Mouse (Mus musculus): ENCODE measurements at regions not wholly inside any gene's neighbourhood (a gene's known extent, or its start where the extent isn't known, plus 50 kb on each side); places are given as distances from the start of the nearest gene placed in this dataset.
A peak's percentile ranks its signal among the peaks of the same experiment; 100 is the strongest.

DNA sequence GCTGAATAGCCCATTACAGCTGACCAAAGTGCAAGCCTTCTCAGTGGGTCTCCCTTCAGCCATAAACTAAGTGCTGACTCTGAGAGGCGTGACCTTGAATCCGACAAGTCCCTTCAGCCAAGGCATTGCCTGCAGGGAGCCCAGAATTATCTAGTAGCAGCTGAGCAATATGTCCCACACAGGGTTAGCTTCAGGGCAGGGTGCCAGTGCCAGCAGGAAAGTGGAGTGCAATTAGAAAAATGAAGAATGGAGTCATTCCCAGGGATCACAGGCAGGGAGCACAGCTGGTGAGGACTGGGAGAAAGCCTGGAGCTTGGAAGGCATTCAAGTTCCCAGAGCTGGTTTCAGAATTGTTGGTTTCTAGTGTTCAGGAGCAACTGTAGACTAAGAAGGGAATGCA, 135.3 kb upstream of the Gm4737 start:
- no peak overlapping the region for H3K27ac ChIP-seq (ENCODE audit: low read length)
- TF ChIP-seq CTCF (IDR thresholded peaks at IDR 0.05) (no peak), EP300 (IDR thresholded peaks at IDR 0.05) (no peak)
- H3K4me1 ChIP-seq (ENCODE audit: insufficient read depth, low read depth, low read length) = no peaks in the 10 kb centered on the region
- no peaks in the 10 kb centered on the region for H3K27me3 ChIP-seq (replicated peaks; ENCODE audit: insufficient read depth, low read length)
- no peaks in the 10 kb centered on the region for H3K36me3 ChIP-seq (ENCODE audit: insufficient read depth, low read length)
- H3K9ac ChIP-seq (replicated peaks; ENCODE audit: low read depth) = no peak overlapping the region
- 51% methylated on average over 2 of the region's 2 CpGs for WGBS
- no peak overlapping the region for H3K4me2 ChIP-seq (replicated peaks; ENCODE audit: low read depth, low read length)
- H3K9me3 ChIP-seq (ENCODE audit: low read length) = no peaks in the 10 kb centered on the region
- DNase-seq (ENCODE audit: low spot score) = peak; percentile 26
- no peak overlapping the region for H3K4me3 ChIP-seq (ENCODE audit: low read depth, low read length)
- ATAC-seq = peak; percentile 23; the same call in 1 of the 2 replicates

DNA sequence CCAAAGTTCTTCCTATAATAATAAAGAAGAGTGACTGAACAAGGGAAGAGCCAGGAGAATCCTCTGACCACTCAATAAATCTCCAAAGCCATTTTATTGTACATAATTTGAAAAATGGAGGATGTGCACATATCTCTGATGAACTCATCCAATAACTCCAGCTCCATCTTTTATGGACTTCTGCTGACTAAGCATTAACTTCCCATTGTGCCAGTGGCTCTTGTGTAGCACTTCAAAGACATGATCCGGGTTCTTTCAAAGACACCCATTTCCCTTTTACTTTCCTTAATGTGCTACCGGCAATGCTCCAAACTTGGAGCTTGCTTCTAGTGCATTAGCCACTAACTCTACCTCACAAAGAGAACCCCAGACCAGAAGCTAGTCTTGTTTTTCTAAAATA, 112.7 kb upstream of the Gm4737 start:
- 81% methylated on average over 2 of the region's 2 CpGs for WGBS
- Histone ChIP-seq H3K9me3 (ENCODE audit: low read length) (no peaks in the 10 kb centered on the region), H3K4me2 (replicated peaks; ENCODE audit: low read depth, low read length) (no peak overlapping the region)

DNA sequence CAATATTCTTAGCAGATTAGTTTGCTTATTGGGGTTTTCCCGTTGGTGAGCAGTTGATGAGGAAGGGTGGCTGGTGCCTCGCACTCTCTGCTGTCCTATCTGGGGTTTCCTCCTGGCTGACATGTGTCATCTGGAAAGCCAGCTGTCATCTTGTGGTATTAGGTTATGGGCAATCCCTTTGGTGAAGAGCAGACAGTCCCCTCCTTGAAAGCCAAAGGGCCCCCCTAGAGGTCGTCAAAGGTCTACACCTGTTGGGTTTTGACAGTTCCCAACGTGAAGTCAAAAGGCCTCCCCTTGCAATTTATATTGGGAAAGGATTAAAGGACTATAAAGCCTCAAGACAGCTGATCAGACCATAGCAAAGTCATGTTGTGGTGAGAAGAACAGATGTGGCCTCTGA, 96.8 kb upstream of the Gm4737 start:
- ATAC-seq (no peak), DNase-seq (ENCODE audit: low spot score) (no peak)
- Histone ChIP-seq H3K27ac (ENCODE audit: low read length) (no peak overlapping the region), H3K36me3 (ENCODE audit: insufficient read depth, low read length) (no peaks in the 10 kb centered on the region), H3K4me3 (ENCODE audit: low read depth, low read length) (no peak overlapping the region), H3K9me3 (ENCODE audit: low read length) (no peaks in the 10 kb centered on the region), H3K4me1 (ENCODE audit: insufficient read depth, low read depth, low read length) (no peaks in the 10 kb centered on the region), H3K4me2 (replicated peaks; ENCODE audit: low read depth, low read length) (no peak overlapping the region), H3K9ac (replicated peaks; ENCODE audit: low read depth) (no peak overlapping the region), H3K27me3 (replicated peaks; ENCODE audit: insufficient read depth, low read length) (no peaks in the 10 kb centered on the region)
- no peak for TF ChIP-seq EP300 (IDR thresholded peaks at IDR 0.05)
- TF ChIP-seq CTCF (IDR thresholded peaks at IDR 0.05) = no peak
- WGBS = 73% methylated on average over 4 of the region's 4 CpGs

More for the DNA sequence above, 112.7 kb upstream of the Gm4737 start:
- Histone ChIP-seq H3K27ac (ENCODE audit: low read length) (no peak overlapping the region), H3K4me3 (ENCODE audit: low read depth, low read length) (no peak overlapping the region), H3K27me3 (replicated peaks; ENCODE audit: insufficient read depth, low read length) (no peaks in the 10 kb centered on the region), H3K9ac (replicated peaks; ENCODE audit: low read depth) (no peak overlapping the region), H3K36me3 (ENCODE audit: insufficient read depth, low read length) (no peaks in the 10 kb centered on the region), H3K4me1 (ENCODE audit: insufficient read depth, low read depth, low read length) (no peaks in the 10 kb centered on the region)
- TF ChIP-seq CTCF (IDR thresholded peaks at IDR 0.05) = no peak
- TF ChIP-seq EP300 (IDR thresholded peaks at IDR 0.05) = no peak
- DNase-seq (ENCODE audit: low spot score) = no peak
- ATAC-seq = no peak

DNA sequence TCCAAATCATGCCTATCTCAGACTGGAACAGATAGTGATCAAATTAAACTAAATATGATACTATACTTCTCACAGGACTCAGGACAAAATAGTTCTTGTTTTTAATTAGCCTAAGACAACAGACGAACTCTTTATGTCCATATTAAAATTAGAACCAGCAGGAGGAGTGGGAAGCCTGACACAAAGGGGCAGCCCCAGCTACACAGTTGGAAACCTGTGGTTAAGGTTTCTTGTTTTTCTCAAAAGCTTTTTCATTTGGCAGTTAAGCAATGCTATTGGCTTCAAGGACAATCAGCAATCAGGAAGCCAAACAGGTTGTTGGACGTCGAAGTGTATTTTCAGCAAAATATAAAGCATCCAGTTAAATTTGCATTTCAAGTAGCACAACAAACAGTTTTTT, 96.1 kb upstream of the Gm4737 start:
- no peak for TF ChIP-seq CTCF (IDR thresholded peaks at IDR 0.05)
- TF ChIP-seq EP300 (IDR thresholded peaks at IDR 0.05) = no peak
- ATAC-seq (no peak), DNase-seq (ENCODE audit: low spot score) (no peak)
- Histone ChIP-seq H3K36me3 (ENCODE audit: insufficient read depth, low read length) (no peaks in the 10 kb centered on the region), H3K4me3 (ENCODE audit: low read depth, low read length) (no peak overlapping the region), H3K4me2 (replicated peaks; ENCODE audit: low read depth, low read length) (no peak overlapping the region), H3K9me3 (ENCODE audit: low read length) (no peaks in the 10 kb centered on the region), H3K4me1 (ENCODE audit: insufficient read depth, low read depth, low read length) (no peaks in the 10 kb centered on the region), H3K27ac (ENCODE audit: low read length) (no peak overlapping the region), H3K9ac (replicated peaks; ENCODE audit: low read depth) (no peak overlapping the region), H3K27me3 (replicated peaks; ENCODE audit: insufficient read depth, low read length) (no peaks in the 10 kb centered on the region)
- WGBS = 73% methylated on average over 3 of the region's 3 CpGs

DNA sequence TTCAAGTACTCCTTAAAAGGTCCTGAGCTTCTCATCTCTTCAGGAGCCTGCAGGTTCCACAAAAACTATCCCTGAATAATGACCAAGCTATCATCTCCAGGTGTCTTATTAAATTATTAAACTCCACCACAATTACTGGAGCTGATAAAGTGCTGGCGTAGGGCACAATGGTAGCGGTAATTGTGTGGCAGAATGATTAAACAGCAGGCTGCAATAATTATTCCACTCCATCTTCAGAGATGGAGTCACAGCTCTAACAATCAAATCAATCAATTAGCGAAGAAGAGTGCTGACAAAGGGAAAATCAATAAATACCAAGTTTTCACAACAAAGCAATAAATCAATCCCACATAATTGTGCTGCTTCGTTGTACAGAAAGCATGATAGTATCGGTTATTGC, 90.7 kb upstream of the Gm4737 start:
- H3K9me3 ChIP-seq (ENCODE audit: low read length) = no peaks in the 10 kb centered on the region
- no peaks in the 10 kb centered on the region for H3K36me3 ChIP-seq (ENCODE audit: insufficient read depth, low read length)
- TF ChIP-seq EP300 (IDR thresholded peaks at IDR 0.05) (no peak), CTCF (IDR thresholded peaks at IDR 0.05) (no peak)
- no peak overlapping the region for H3K4me3 ChIP-seq (ENCODE audit: low read depth, low read length)
- H3K27me3 ChIP-seq (replicated peaks; ENCODE audit: insufficient read depth, low read length) = no peaks in the 10 kb centered on the region
- ATAC-seq = no peak
- no peak overlapping the region for H3K9ac ChIP-seq (replicated peaks; ENCODE audit: low read depth)
- DNase-seq (ENCODE audit: low spot score) = no peak
- H3K27ac ChIP-seq (ENCODE audit: low read length) = no peak overlapping the region
- no peak overlapping the region for H3K4me2 ChIP-seq (replicated peaks; ENCODE audit: low read depth, low read length)
- no peaks in the 10 kb centered on the region for H3K4me1 ChIP-seq (ENCODE audit: insufficient read depth, low read depth, low read length)
- WGBS = 85% methylated on average over 5 of the region's 5 CpGs

DNA sequence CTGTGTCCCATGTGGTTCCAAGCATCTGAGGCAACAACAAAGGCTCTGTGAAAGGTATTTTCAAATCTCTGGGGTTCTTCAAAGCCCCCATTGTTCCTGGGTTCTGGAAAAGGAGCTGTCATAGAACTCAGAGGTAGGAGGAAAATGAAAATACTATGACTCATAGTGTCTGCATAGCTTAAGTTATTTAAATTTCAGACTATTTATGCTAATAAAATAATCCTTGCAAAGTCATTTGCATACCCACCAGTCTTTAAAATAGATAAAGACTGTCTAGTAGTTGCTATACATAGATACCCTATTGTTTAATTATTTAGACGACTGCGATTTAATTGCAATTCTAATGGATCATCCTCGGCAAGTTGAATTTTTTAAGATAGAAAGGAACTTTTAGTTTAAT, 73.9 kb upstream of the Gm4737 start:
- Histone ChIP-seq H3K27me3 (replicated peaks; ENCODE audit: insufficient read depth, low read length) (no peaks in the 10 kb centered on the region), H3K4me1 (ENCODE audit: insufficient read depth, low read depth, low read length) (no peaks in the 10 kb centered on the region), H3K4me2 (replicated peaks; ENCODE audit: low read depth, low read length) (no peak overlapping the region), H3K4me3 (ENCODE audit: low read depth, low read length) (no peak overlapping the region), H3K36me3 (ENCODE audit: insufficient read depth, low read length) (no peaks in the 10 kb centered on the region), H3K9ac (replicated peaks; ENCODE audit: low read depth) (no peak overlapping the region), H3K9me3 (ENCODE audit: low read length) (no peaks in the 10 kb centered on the region), H3K27ac (ENCODE audit: low read length) (no peak overlapping the region)
- no peak for TF ChIP-seq CTCF (IDR thresholded peaks at IDR 0.05)
- no peak for TF ChIP-seq EP300 (IDR thresholded peaks at IDR 0.05)
- DNase-seq (ENCODE audit: low spot score) (no peak), ATAC-seq (no peak)
- WGBS = 87% methylated on average over 3 of the region's 3 CpGs

DNA sequence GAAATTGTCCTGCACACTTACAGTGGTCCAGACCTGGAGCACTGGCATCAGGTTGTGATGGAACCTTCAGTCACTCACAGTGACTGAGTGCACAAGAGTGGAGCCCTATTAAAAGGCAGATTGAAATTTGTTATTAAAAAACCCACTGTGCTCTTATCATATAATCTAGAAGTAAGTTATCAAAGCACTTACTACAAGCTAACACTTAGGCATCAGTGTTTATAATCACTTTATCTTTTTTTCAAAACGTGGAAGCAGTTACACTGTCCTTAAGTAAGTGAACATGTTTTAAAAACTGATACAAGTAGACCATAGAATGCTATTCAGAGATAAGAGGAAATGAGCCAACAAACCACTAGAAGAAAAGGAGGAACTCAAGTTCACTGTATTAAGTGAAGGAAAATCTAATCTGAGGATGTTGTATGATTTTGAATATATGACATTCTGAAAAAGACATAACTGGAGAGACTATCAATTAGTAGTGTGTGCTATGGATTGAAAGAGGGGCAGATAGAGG, 68.3 kb upstream of the Gm4737 start:
- Histone ChIP-seq H3K27me3 (replicated peaks; ENCODE audit: insufficient read depth, low read length) (no peaks in the 10 kb centered on the region), H3K9me3 (ENCODE audit: low read length) (no peaks in the 10 kb centered on the region), H3K4me1 (ENCODE audit: insufficient read depth, low read depth, low read length) (no peaks in the 10 kb centered on the region), H3K4me2 (replicated peaks; ENCODE audit: low read depth, low read length) (no peak overlapping the region), H3K27ac (ENCODE audit: low read length) (no peak overlapping the region), H3K9ac (replicated peaks; ENCODE audit: low read depth) (no peak overlapping the region), H3K36me3 (ENCODE audit: insufficient read depth, low read length) (no peaks in the 10 kb centered on the region), H3K4me3 (ENCODE audit: low read depth, low read length) (no peak overlapping the region)
- WGBS = 27% methylated on average over 1 of the region's 1 CpGs
- ATAC-seq = no peak
- DNase-seq (ENCODE audit: low spot score) = no peak
- TF ChIP-seq EP300 (IDR thresholded peaks at IDR 0.05) = no peak
- TF ChIP-seq CTCF (IDR thresholded peaks at IDR 0.05) = no peak

Data from lung, postnatal 0 days (tissue).